Mouse (Mus musculus) heart, postnatal 0 days (tissue): ENCODE measurements around the gene Efhd1. TPM values are rescaled to one million over a fixed set of nuclear protein-coding genes. Genes with fewer than 3 reads are reported as not detected.

ENCODE experiments used
- ATAC-seq: fragments of 200-750 bp; cut with Nextera tagmentation; 2 replicates; pipeline ENCODE4 v1.8.0; 2017; ENCODE audit warnings: low read depth, moderate number of reproducible peaks, moderate library complexity; ENCODE audit not compliant: insufficient read depth
- DNase-seq: peaks from one replicate; pipeline ENCODE4 v3.0.0-alpha.2; 2016; ENCODE audit warnings: low spot score
- H3K27ac ChIP-seq: fragments of 300-500 bp; sonication (generic); 2 replicates; pipeline ENCODE4 v1.5.1; 2014; ENCODE audit warnings: low read depth, mild to moderate bottlenecking
- H3K27me3 ChIP-seq: fragments of 300-500 bp; sonication (generic); 2 replicates; pipeline ENCODE4 v1.6.1; 2014; ENCODE audit warnings: low read length, mixed read lengths; ENCODE audit not compliant: control insufficient read depth, insufficient read depth
- H3K36me3 ChIP-seq: fragments of 300-500 bp; sonication (generic); replicated peaks from 2 replicates; pipeline ENCODE4 v1.6.1; 2014; ENCODE audit warnings: low read length, mixed read lengths; ENCODE audit not compliant: control insufficient read depth, insufficient read depth
- H3K4me1 ChIP-seq: fragments of 300-500 bp; sonication (generic); 2 replicates; pipeline ENCODE4 v1.6.1; 2014; ENCODE audit warnings: antibody characterized with exemption; ENCODE audit not compliant: control insufficient read depth, insufficient read depth
- H3K4me2 ChIP-seq: fragments of 300-500 bp; sonication (generic); 2 replicates; pipeline ENCODE4 v1.6.1; 2014; ENCODE audit warnings: low read depth, mild to moderate bottlenecking, low read length, moderate library complexity
- H3K4me3 ChIP-seq: fragments of 300-500 bp; sonication (generic); 2 replicates; pipeline ENCODE4 v1.5.1; 2014; ENCODE audit warnings: low read depth, low read length
- H3K9ac ChIP-seq: fragments of 300-500 bp; sonication (generic); replicated peaks from 2 replicates; pipeline ENCODE4 v1.6.1; 2014; ENCODE audit warnings: low read depth, low read length, mixed read lengths
- H3K9me3 ChIP-seq: fragments of 300-500 bp; sonication (generic); replicated peaks from 2 replicates; pipeline ENCODE4 v1.6.1; 2016; ENCODE audit warnings: low read length; ENCODE audit not compliant: control insufficient read depth
- CTCF ChIP-seq: IDR thresholded peaks from 2 replicates; pipeline ENCODE4 v1.5.1; 2016; ENCODE audit warnings: antibody characterized with exemption, control low read depth, low read depth
- EP300 ChIP-seq: IDR thresholded peaks from 2 replicates; pipeline ENCODE4 v1.6.1; 2016; ENCODE audit warnings: antibody characterized with exemption, low read depth
- WGBS: fragments of 180-500 bp; shearing (Covaris S2); extraction: QIAGEN DNeasy Blood & Tissue Kit; methylation state at CpG from one replicate; pipeline ENCODE4 v1.1.7; 2014; 5-methylcytosine and 5-hydroxymethylcytosine counted together
- polyA plus RNA-seq: library from polyadenylated mRNA; unstranded; fragments of >200 nt; fragmentation: Nextera tagmentation; extraction: Ambion mirVana; gene quantifications from 2 replicates; pipeline ENCODE4 v1.2.1, GENCODE M21; 2015
- total RNA-seq: library from RNA; depleted of rRNA; stranded (reverse); fragments of >200 nt; gene quantifications from 2 replicates; pipeline ENCODE4 v1.2.3, GENCODE M21; 2014; ENCODE audit warnings: low replicate concordance

Gene Efhd1
- total and polyA plus RNA-seq, 2 experiments from 2014 or later = 0.38 to 2.5 TPM

GRCm38 (mm10) chr1:87297346-87297925 lies 33.3 kb downstream of the Efhd1 start:
- WGBS = 83% methylated on average over 10 of the region's 10 CpGs
- H3K4me1 ChIP-seq = no peaks in the 10 kb centered on the region
- no peak overlapping the region for H3K4me3 ChIP-seq
- TF ChIP-seq EP300 (no peak), CTCF (no peak)
- no peaks in the 10 kb centered on the region for H3K9me3 ChIP-seq
- DNase-seq (no peak), ATAC-seq (no peak)
- H3K27me3 ChIP-seq = no peaks in the 10 kb centered on the region
- H3K9ac ChIP-seq = no peak overlapping the region
- no peaks in the 10 kb centered on the region for H3K36me3 ChIP-seq
- no peak overlapping the region for H3K27ac ChIP-seq
- H3K4me2 ChIP-seq = no peak overlapping the region

GRCm38 (mm10) chr1:87300360-87301286 lies 36.5 kb downstream of the Efhd1 start:
- TF ChIP-seq CTCF (no peak), EP300 (no peak)
- H3K36me3 ChIP-seq = no peaks in the 10 kb centered on the region
- H3K27ac ChIP-seq = no peak overlapping the region
- DNase-seq (no peak), ATAC-seq (no peak)
- no peaks in the 10 kb centered on the region for H3K9me3 ChIP-seq
- WGBS = 66% methylated on average over 14 of the region's 14 CpGs
- no peaks in the 10 kb centered on the region for H3K27me3 ChIP-seq
- no peak overlapping the region for H3K9ac ChIP-seq
- H3K4me1 ChIP-seq = no peaks in the 10 kb centered on the region
- no peak overlapping the region for H3K4me2 ChIP-seq
- H3K4me3 ChIP-seq = no peak overlapping the region

- no peak overlapping the region for H3K4me2 ChIP-seq
- 91% methylated on average over 2 of the region's 2 CpGs for WGBS
- H3K27me3 ChIP-seq = no peaks in the 10 kb centered on the region
- H3K27ac ChIP-seq = no peak overlapping the region
- no peak for DNase-seq
- H3K4me1 ChIP-seq = no peaks in the 10 kb centered on the region
- H3K9me3 ChIP-seq = no peaks in the 10 kb centered on the region
- H3K9ac ChIP-seq = no peak overlapping the region
- H3K4me3 ChIP-seq = no peak overlapping the region
- TF ChIP-seq EP300 (no peak), CTCF (no peak)
- no peaks in the 10 kb centered on the region for H3K36me3 ChIP-seq
- no peak for ATAC-seq
Measured at GRCm38 (mm10) chr1:87301971-87302370, 37.8 kb downstream of the Efhd1 start.

- Histone ChIP-seq H3K4me1 (no peaks in the 10 kb centered on the region), H3K36me3 (no peaks in the 10 kb centered on the region)
- ATAC-seq = no peak
Measured at GRCm38 (mm10) chr1:87308952-87309351, 44.8 kb downstream of the Efhd1 start.

GRCm38 (mm10) chr1:87309621-87310020 lies 45.5 kb downstream of the Efhd1 start:
- H3K27me3 ChIP-seq = no peaks in the 10 kb centered on the region
- WGBS = 65% methylated on average over 16 of the region's 16 CpGs

More at GRCm38 (mm10) chr1:87308952-87309351, 44.8 kb downstream of the Efhd1 start:
- Histone ChIP-seq H3K4me3 (no peak overlapping the region), H3K9me3 (no peaks in the 10 kb centered on the region), H3K27me3 (no peaks in the 10 kb centered on the region), H3K4me2 (no peak overlapping the region), H3K9ac (no peak overlapping the region), H3K27ac (no peak overlapping the region)
- TF ChIP-seq EP300 = no peak
- TF ChIP-seq CTCF = no peak
- no peak for DNase-seq
- WGBS = 69% methylated on average over 3 of the region's 3 CpGs

More at GRCm38 (mm10) chr1:87309621-87310020, 45.5 kb downstream of the Efhd1 start:
- DNase-seq = no peak
- no peak for TF ChIP-seq CTCF
- TF ChIP-seq EP300 = no peak
- H3K4me2 ChIP-seq = no peak overlapping the region
- no peaks in the 10 kb centered on the region for H3K9me3 ChIP-seq
- H3K4me3 ChIP-seq = no peak overlapping the region
- ATAC-seq = no peak
- H3K4me1 ChIP-seq = no peaks in the 10 kb centered on the region
- H3K36me3 ChIP-seq = no peaks in the 10 kb centered on the region
- no peak overlapping the region for H3K9ac ChIP-seq
- no peak overlapping the region for H3K27ac ChIP-seq
